Mouse (Mus musculus) cerebellum, adult (tissue): Measurements from ENCODE around the gene Rnf213.

Experiments used
- ATAC-seq: cut with Nextera tagmentation; 2 replicates; pipeline ENCODE4 v1.9.2; 2017; ENCODE audit warnings: mild to moderate bottlenecking, moderate library complexity, mixed read lengths; ENCODE audit not compliant: insufficient number of reproducible peaks, low FRiP score, low TSS enrichment

Rnf213 gene

GRCm38 (mm10) chr11:119434316-119434715, 41.4 kb downstream of the Rnf213 start:
- no peak for ATAC-seq

- ATAC-seq, result no peak
Measured at GRCm38 (mm10) chr11:119435880-119436872, 43.3 kb downstream of the Rnf213 start.

DNA sequence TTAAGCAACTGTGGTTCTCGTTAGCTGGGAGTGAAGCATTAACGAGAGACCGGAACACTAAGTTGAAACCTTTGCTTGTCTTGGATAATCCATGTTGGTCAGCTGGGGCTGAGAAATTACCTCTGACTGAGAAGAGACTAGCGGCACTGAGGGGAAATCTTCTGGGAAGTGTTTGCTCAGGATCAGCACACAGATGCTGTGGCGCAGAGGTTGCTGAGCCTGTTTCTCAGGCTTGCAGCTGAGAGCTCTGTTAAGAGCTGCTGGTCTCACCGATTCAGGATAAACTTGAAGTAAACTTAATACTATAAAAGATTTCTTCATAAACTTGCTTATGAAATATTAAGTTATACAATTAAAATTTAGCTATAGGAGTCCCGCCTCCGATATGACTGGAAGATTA, 45.9 kb downstream of the Rnf213 start:
- no peak for ATAC-seq

DNA sequence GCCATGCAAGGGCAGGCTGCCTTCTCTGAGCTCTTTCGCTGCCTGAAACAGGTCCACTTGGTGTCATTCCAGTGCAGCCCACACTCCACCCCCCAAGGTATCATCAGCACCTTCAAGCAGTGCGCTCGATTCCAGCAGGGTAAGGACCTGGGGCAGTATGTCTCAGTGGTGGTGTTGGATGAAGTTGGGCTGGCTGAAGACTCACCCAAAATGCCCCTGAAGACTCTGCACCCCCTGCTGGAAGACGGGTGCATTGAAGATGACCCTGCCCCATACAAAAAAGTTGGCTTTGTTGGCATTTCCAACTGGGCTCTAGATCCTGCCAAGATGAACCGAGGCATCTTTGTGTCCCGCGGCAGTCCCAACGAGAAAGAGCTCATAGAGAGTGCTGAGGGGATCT, 49.3 kb downstream of the Rnf213 start:
- no peak for ATAC-seq

DNA sequence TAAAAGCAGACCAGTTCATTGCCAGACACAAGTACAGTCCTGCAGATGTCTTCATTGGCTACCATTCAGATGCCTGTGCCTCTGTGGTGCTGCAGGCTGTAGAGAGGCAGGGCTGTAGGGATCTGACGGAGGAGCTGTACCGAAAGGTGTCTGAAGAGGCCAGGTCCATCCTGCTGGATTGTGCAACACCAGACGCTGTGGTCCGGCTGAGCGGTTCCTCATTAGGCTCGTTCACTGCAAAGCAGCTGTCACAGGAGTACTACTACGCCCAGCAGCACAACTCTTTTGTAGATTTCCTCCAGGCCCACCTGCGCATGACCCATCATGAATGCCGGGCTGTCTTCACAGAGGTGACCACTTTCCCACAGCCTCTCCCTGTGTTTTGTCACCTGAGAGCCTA, 50.5 kb downstream of the Rnf213 start:
- no peak for ATAC-seq

GRCm38 (mm10) chr11:119456097-119456496, 63.2 kb downstream of the Rnf213 start:
- ATAC-seq, result no peak

DNA sequence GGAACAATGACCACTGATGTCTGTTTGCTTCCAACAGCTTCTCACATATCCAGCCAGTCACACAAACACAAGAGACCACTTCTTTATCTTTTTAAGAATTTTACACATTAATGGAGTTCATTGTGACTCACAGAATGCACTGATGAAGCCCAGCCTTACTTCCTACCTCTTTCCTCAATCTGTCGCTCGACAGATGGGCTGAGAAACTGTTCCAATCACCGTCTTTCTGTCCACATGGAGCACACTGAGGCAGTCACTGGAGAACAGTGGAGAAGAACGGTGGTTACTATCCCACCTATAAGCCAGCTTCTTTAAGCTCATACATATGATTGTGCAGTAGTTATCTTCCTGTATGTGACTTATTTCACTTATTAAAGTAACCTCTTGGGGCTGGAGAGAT, 85.0 kb downstream of the Rnf213 start:
- ATAC-seq, result no peak

GRCm38 (mm10) chr11:119490861-119491689, 98.2 kb downstream of the Rnf213 start, which contains the start of gene Endov:
Endov (plus strand) TSS chr11:119491347.
- ATAC-seq, result peak; percentile 92; the same call in 1 of the 2 replicates

DNA sequence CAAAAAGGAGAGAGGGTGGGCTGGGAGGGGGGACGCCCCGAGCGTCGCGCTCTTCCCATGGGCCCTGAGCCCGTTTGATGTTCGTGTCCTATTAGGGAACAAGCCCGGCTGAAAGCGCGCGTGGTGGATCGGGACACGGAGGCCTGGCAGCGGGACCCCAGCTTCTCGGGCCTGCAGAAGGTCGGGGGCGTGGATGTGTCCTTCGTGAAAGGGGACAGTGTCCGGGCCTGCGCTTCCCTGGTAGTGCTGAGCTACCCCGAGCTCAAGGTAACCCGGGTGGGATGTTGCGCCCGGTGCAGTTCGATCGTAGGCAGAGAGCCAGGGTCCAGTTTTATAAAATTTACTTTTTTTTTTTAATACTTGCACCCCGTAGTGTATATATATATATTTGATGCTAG, 98.8 kb downstream of the Rnf213 start:
- ATAC-seq, result no peak

GRCm38 (mm10) chr11:119492830-119493229, 99.9 kb downstream of the Rnf213 start:
- no peak for ATAC-seq

- no peak for ATAC-seq
Measured at GRCm38 (mm10) chr11:119493516-119493915, 100.6 kb downstream of the Rnf213 start.

GRCm38 (mm10) chr11:119496147-119496546, 103.2 kb downstream of the Rnf213 start:
- no peak for ATAC-seq

GRCm38 (mm10) chr11:119497451-119497850, 104.6 kb downstream of the Rnf213 start:
- no peak for ATAC-seq

- ATAC-seq, result no peak
Measured at GRCm38 (mm10) chr11:119499297-119499696, 106.4 kb downstream of the Rnf213 start.

GRCm38 (mm10) chr11:119500011-119500410, 107.1 kb downstream of the Rnf213 start:
- no peak for ATAC-seq

DNA sequence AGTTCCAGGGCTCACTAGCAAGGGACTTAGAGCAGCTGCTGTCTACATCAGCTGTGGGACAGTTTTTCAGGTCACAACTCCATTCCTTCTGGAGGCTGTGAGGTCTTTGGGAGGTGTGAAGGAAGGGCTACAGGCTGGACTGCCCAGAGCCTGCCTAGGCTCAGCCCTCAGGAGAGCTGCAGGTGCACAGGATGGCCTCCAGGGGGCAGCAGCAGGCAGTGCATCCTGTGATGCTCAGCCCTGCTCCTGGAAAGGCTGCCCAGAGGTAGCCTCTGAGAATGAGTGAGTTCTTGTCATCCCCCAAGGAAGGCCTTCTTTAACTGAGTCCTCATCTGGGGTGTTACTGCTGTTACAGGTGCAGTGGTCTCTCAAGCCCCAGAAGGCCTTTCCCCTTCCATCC, 110.8 kb downstream of the Rnf213 start:
- peak; percentile 74; the same call in 1 of the 2 replicates for ATAC-seq

DNA sequence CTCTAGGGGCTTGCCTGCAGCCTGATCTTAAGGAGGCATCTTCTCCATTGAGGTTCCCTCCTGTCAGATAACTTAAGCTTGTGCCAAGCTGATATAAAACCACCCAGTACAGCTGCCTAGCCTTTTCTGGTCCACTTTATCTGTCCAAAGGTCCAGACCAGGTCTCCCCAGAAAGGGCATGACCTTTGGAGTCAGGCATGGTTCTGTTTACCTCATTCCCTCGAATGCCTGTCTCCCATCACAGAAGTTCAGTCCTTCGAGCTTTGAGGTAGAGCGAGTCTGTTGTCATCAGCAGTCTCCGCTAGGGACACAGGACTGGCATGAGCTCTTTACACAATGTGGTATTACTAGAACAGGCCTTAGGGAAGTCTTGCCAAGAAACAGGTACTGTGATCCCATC, 113.5 kb downstream of the Rnf213 start:
- no peak for ATAC-seq

GRCm38 (mm10) chr11:119507772-119508171, 114.9 kb downstream of the Rnf213 start:
- no peak for ATAC-seq

DNA sequence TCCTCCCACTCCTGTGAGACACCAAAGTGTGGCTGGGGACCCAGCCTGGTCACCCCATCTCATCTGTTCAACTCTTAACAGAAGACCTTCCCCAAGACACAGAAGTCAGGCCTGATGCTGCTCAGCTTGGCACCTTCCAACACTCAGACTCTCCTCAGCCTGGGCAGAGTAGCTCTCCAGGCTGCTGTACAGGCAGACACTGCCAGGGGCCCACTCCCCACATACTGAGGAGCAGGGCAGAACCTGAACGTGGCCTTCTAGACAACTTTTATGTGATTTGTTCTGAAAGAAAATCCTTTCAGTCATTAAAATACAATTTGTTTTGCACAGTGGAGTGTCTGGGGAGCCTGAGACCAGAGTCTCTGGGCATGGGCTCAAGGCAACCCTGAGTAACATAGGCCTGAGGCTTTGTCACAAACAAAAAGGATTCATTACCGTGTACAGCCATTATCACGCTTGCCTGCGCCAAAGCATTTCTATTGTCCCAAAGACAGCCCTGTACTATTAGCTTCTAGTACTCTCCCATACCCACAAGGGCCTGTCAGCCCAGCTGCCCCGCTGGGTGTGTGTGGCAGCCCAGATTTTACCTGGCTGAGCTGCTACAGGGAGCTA, 116.4 kb downstream of the Rnf213 start:
- ATAC-seq, result no peak

- ATAC-seq, result no peak
Measured at GRCm38 (mm10) chr11:119513038-119513659, 120.2 kb downstream of the Rnf213 start.
